Mouse (Mus musculus) heart, embryonic 12.5 days (tissue): ENCODE measurements at regions not wholly inside any gene's neighbourhood (a gene's known extent, or its start where the extent isn't known, plus 50 kb on each side); places are given as distances from the start of the nearest gene placed in this dataset.

Source experiments
- ATAC-seq: fragments of 200-750 bp; cut with Nextera tagmentation; 2 replicates; pipeline ENCODE4 v1.8.0; 2017; ENCODE audit warnings: moderate TSS enrichment, moderate library complexity; ENCODE audit not compliant: insufficient number of reproducible peaks, low FRiP score
- H3K27ac ChIP-seq: fragments of 300-500 bp; sonication (generic); 2 replicates; pipeline ENCODE4 v1.5.1; 2016; ENCODE audit warnings: mild to moderate bottlenecking, moderate library complexity; ENCODE audit not compliant: poor library complexity, severe bottlenecking
- H3K27me3 ChIP-seq: fragments of 300-500 bp; sonication (generic); replicated peaks from 2 replicates; pipeline ENCODE4 v1.6.1; 2016; ENCODE audit warnings: mild to moderate bottlenecking, moderate library complexity
- H3K36me3 ChIP-seq: fragments of 300-500 bp; sonication (generic); 2 replicates; pipeline ENCODE4 v1.6.1; 2016; ENCODE audit warnings: mild to moderate bottlenecking, moderate library complexity
- H3K4me1 ChIP-seq: fragments of 300-500 bp; sonication (generic); replicated peaks from 2 replicates; pipeline ENCODE4 v1.6.1; 2016; ENCODE audit warnings: mild to moderate bottlenecking
- H3K4me2 ChIP-seq: fragments of 300-500 bp; sonication (generic); 2 replicates; pipeline ENCODE4 v1.6.1; 2016; ENCODE audit warnings: mild to moderate bottlenecking, moderate library complexity
- H3K4me3 ChIP-seq: fragments of 300-500 bp; sonication (generic); 2 replicates; pipeline ENCODE4 v1.5.1; 2016; ENCODE audit warnings: mild to moderate bottlenecking
- H3K9ac ChIP-seq: fragments of 300-500 bp; sonication (generic); 2 replicates; pipeline ENCODE4 v1.6.1; 2016; ENCODE audit warnings: mild to moderate bottlenecking, moderate library complexity
- H3K9me3 ChIP-seq: fragments of 300-500 bp; sonication (generic); replicated peaks from 2 replicates; pipeline ENCODE4 v1.6.1; 2016; ENCODE audit warnings: mild to moderate bottlenecking, moderate library complexity
- WGBS: fragments of 180-500 bp; shearing (Covaris S2); methylation state at CpG from one replicate; pipeline ENCODE4 v1.1.7; 2016; 5-methylcytosine and 5-hydroxymethylcytosine counted together

DNA sequence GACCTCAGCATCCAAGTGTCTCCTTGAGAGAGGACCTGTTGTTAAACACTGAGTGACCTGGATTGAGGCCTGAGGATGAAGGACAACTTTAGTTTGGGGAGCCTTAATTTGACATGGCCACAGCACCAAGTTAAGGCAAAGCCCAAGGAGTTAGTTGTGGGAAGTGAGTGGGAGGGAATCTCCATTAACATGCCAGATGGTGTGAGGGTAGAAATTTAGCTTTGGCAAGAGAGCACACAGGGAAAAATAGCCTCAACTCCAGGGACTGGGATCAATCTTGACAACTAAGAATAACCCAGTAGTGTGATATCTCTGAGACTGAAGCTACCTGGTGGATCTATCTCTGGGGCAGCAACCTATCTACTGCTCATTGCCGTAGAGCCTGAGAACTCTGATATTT is 105.4 kb downstream of the Ahr start:
- no peaks in the 10 kb centered on the region for H3K9me3 ChIP-seq
- H3K4me1 ChIP-seq: no peaks in the 10 kb centered on the region
- no peak for ATAC-seq
- no peaks in the 10 kb centered on the region for H3K27me3 ChIP-seq
- WGBS: 90% methylated on average over 1 of the region's 1 CpGs
- H3K4me3 ChIP-seq: no peak overlapping the region
- H3K4me2 ChIP-seq: no peak overlapping the region
- H3K27ac ChIP-seq: no peak overlapping the region
- H3K9ac ChIP-seq: no peak overlapping the region
- H3K36me3 ChIP-seq: no peaks in the 10 kb centered on the region

DNA sequence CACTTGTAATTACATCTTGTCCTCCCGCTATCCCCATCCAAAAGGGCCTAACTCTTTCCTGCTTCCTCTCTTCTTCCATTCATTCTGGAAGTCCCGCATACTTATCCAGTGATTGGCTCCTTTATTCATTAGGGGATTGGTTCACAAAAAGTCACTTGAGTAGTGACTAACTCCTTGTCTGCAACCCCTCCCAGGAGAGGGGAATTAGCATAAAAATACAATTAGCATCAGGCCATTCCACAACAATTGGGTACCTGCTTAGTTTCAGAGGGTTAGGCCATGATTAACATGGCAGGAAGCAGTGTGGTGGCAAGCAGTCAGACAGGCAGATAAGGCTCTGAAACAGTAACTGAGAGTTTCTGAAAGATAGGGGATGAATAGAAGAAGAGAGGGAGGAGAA is 115.6 kb downstream of the Ahr start:
- H3K36me3 ChIP-seq: no peaks in the 10 kb centered on the region
- H3K4me1 ChIP-seq: no peaks in the 10 kb centered on the region
- no peak overlapping the region for H3K4me2 ChIP-seq
- H3K4me3 ChIP-seq: no peak overlapping the region
- no peak overlapping the region for H3K27ac ChIP-seq
- H3K9ac ChIP-seq: no peak overlapping the region
- ATAC-seq: no peak
- 83% methylated on average over 2 of the region's 2 CpGs for WGBS
- H3K9me3 ChIP-seq: no peaks in the 10 kb centered on the region
- H3K27me3 ChIP-seq: no peaks in the 10 kb centered on the region

DNA sequence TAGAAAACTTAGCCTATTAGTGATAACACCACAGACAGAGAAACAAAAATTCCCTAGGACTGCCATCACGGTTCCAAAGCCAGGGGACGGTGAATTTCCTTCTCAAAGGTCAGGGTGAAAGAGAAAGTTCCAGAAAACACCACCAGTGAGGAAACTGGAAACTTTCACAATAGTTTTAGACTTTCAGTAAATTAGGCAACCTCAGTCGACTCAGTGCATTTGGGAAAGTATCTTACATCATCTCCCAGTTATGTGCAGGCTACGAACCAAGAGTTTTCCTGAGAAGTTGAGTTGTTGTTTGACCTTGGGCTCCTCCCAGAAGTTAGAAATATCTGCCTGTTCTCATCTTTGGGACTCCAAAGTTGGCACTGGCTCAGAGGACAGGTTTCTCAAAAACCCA is 116.9 kb downstream of the Ahr start:
- ATAC-seq: no peak
- Histone ChIP-seq H3K9ac (no peak overlapping the region), H3K9me3 (no peaks in the 10 kb centered on the region), H3K4me3 (no peak overlapping the region), H3K4me1 (no peaks in the 10 kb centered on the region), H3K27ac (no peak overlapping the region), H3K27me3 (no peaks in the 10 kb centered on the region), H3K36me3 (no peaks in the 10 kb centered on the region), H3K4me2 (no peak overlapping the region)
- 47% methylated on average over 4 of the region's 4 CpGs for WGBS

DNA sequence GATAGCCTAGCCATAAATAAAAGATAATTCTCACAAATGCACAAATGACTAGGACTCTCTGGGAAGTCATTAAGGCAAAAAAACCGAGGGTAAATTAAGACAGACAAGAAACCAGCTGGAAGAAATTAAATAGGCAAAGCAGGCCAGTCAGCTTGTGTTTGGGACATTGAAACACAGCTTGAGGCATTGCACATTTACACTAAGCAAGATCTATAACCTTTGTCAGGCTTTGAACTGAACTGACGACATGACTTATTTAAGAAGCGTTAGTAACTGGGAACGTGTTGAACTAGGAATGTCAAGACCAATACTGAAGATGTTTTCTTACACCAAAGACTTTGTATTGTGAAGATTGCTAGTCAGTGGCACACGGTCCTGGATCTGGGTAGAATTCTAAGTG is 118.3 kb downstream of the Ahr start:
- Histone ChIP-seq H3K9me3 (no peaks in the 10 kb centered on the region), H3K4me3 (no peak overlapping the region), H3K36me3 (no peaks in the 10 kb centered on the region), H3K4me2 (no peak overlapping the region), H3K9ac (no peak overlapping the region), H3K4me1 (no peaks in the 10 kb centered on the region), H3K27me3 (no peaks in the 10 kb centered on the region), H3K27ac (no peak overlapping the region)
- WGBS: 74% methylated on average over 5 of the region's 5 CpGs
- ATAC-seq: no peak

DNA sequence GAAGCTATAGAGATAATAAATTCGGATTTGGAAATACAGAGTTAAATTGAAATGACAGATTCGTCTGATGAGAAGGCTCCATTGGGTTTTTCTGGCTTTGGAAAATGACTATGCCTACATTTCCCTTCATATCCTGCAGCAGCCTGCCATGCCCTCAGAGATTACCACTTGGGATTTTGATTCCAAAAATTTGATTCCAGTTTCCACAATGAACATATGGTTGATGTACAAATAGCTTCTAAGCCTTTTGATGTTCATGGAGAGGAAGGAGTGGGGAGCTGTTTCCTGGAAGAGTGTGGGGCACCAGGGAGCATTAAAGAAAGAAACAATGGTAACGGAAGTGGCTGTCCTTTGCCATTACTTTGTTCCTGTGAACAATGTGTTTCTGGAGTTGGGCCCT is 122.1 kb downstream of the Ahr start:
- Histone ChIP-seq H3K4me3 (no peak overlapping the region), H3K4me1 (no peaks in the 10 kb centered on the region), H3K27me3 (no peaks in the 10 kb centered on the region), H3K4me2 (no peak overlapping the region), H3K36me3 (no peaks in the 10 kb centered on the region), H3K9ac (no peak overlapping the region), H3K9me3 (no peaks in the 10 kb centered on the region), H3K27ac (no peak overlapping the region)
- ATAC-seq: no peak
- 66% methylated on average over 3 of the region's 3 CpGs for WGBS

DNA sequence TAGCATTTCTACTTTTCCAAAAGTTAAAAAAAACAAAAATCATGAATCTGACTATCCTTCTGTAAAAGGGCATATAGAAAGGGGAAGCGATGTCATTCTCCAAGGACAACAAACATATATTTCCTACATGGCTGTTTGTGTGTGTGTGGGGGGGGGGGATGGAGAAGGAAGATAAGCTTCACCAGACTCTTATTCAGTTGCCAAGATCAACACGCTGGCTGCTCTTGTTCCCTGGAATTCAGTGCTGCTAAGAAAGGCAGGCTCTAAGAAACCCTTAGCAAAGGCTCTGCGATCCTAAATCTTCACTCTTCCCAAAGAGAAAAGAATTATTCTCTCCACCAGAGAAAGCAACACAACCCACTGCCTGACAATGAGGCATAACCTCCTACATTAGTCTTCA is 126.4 kb downstream of the Ahr start:
- Histone ChIP-seq H3K27me3 (no peaks in the 10 kb centered on the region), H3K4me2 (no peak overlapping the region), H3K36me3 (no peaks in the 10 kb centered on the region), H3K9me3 (no peaks in the 10 kb centered on the region), H3K9ac (no peak overlapping the region), H3K27ac (peak overlapping the region; percentile 75), H3K4me1 (no peaks in the 10 kb centered on the region), H3K4me3 (no peak overlapping the region)
- 45% methylated on average over 3 of the region's 3 CpGs for WGBS
- ATAC-seq: peak; percentile 66

DNA sequence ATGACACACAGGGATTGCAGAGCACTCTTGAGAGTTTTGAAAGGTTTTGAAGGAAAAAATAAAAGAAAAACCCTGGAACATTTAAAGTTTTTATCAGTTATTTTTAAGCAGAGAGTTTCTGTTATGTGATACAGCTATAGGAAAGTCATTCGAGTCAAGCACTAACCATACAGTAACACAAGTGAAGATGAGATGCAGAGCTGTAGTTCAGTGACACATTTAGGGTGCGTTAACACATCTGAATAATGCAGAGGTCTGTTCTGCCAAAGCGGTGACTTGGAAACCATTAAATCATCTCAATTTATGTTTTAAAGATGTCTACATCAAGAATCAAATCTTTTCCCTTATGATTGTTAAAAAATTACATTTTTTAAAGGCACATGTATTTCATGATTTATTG is 126.8 kb downstream of the Ahr start:
- Histone ChIP-seq H3K4me3 (no peak overlapping the region), H3K9me3 (no peaks in the 10 kb centered on the region), H3K27me3 (no peaks in the 10 kb centered on the region), H3K4me2 (no peak overlapping the region), H3K4me1 (no peaks in the 10 kb centered on the region), H3K36me3 (no peaks in the 10 kb centered on the region), H3K9ac (no peak overlapping the region), H3K27ac (no peak overlapping the region)
- WGBS: 73% methylated on average over 3 of the region's 3 CpGs
- ATAC-seq: no peak

DNA sequence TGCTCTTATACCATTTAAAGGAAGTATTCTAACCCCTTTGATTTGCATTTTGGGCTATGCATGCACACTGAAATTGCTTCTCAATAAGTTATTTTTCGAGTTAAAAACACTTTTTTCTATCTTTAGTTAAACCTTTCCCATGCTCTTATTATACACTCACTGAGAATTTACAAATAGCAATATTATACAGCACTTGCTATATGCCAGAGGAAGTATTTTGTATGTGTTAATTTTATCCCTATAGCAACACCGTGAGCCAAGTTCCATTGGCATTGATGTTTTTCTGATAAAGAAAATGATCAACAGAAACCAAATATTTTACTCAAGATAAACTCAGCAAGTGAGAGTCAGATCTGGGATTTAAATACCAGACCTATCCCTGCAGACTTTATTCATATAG is 133.0 kb downstream of the Ahr start:
- no peak overlapping the region for H3K27ac ChIP-seq
- no peaks in the 10 kb centered on the region for H3K9me3 ChIP-seq
- no peaks in the 10 kb centered on the region for H3K4me1 ChIP-seq
- no peak overlapping the region for H3K4me3 ChIP-seq
- no peak overlapping the region for H3K4me2 ChIP-seq
- no peak overlapping the region for H3K9ac ChIP-seq
- no peaks in the 10 kb centered on the region for H3K36me3 ChIP-seq
- 58% methylated on average over 2 of the region's 2 CpGs for WGBS
- no peaks in the 10 kb centered on the region for H3K27me3 ChIP-seq
- ATAC-seq: no peak

DNA sequence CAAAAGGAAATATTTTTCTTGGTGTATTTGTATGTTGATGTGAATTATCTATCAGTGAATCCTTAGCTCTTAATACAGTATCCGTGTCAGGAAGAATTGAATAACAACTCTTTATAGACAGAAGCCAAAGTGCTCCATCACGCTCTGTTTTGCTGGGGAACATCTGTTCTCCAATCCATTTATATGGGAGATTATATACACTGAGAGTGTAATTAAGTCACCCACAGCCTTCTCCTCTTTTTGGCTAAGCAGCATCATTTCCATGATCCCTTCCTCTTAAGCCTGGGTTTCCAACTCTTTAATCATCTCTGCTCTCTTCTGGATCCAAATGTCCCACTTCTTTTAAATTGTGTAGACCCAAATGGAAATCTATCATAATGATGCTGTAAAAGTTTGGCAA is 133.6 kb downstream of the Ahr start:
- 87% methylated on average over 2 of the region's 2 CpGs for WGBS
- H3K4me1 ChIP-seq: no peaks in the 10 kb centered on the region
- H3K27me3 ChIP-seq: no peaks in the 10 kb centered on the region
- no peak overlapping the region for H3K9ac ChIP-seq
- no peak overlapping the region for H3K27ac ChIP-seq
- no peak for ATAC-seq
- no peaks in the 10 kb centered on the region for H3K9me3 ChIP-seq
- no peak overlapping the region for H3K4me3 ChIP-seq
- no peaks in the 10 kb centered on the region for H3K36me3 ChIP-seq
- H3K4me2 ChIP-seq: no peak overlapping the region

DNA sequence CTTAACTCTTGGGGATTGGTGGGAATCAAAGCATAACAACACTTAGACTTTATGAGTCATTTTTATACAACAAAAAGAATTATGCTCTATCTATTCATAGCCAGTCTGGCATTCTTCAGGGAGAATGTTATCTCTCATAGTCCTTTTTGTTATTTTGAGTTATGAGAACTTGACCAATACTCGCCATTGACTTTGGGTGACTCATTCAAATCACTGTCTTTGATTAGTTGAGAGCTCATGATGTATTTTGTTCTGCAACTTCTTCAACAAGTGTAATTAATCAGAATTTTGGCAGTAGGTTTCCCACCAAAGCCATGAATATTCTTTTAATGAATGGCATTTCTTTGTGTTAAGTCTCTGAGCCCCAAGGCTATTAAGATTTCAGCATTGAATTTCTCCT is 139.6 kb downstream of the Ahr start:
- H3K4me3 ChIP-seq: no peak overlapping the region
- no peaks in the 10 kb centered on the region for H3K36me3 ChIP-seq
- H3K9ac ChIP-seq: no peak overlapping the region
- H3K9me3 ChIP-seq: no peaks in the 10 kb centered on the region
- no peaks in the 10 kb centered on the region for H3K4me1 ChIP-seq
- 67% methylated on average over 1 of the region's 1 CpGs for WGBS
- no peak overlapping the region for H3K4me2 ChIP-seq
- H3K27me3 ChIP-seq: no peaks in the 10 kb centered on the region
- no peak overlapping the region for H3K27ac ChIP-seq
- no peak for ATAC-seq

DNA sequence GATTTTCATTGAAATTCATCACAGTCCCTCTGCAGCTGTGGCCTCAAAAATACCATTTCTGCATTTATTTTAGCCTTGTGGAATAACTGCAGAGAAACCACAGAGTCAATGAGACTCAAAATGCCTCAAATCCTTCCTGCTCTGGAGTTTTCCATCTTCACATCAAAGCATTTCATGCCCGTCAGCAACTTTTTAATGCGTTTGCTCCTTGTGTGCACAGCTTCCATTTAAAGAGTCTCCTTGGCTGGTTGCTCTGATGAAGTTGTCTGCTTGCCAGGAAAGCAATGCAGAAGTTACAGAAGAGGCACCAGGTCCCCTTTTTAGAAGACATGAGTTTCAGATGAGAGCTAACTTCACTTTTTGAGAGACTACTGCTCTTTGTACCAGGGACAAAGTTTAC is 142.7 kb downstream of the Ahr start:
- Histone ChIP-seq H3K27ac (no peak overlapping the region), H3K27me3 (no peaks in the 10 kb centered on the region), H3K4me1 (no peaks in the 10 kb centered on the region), H3K9ac (no peak overlapping the region), H3K9me3 (no peaks in the 10 kb centered on the region), H3K4me3 (no peak overlapping the region), H3K36me3 (no peaks in the 10 kb centered on the region), H3K4me2 (no peak overlapping the region)
- ATAC-seq: no peak
- 51% methylated on average over 2 of the region's 2 CpGs for WGBS

DNA sequence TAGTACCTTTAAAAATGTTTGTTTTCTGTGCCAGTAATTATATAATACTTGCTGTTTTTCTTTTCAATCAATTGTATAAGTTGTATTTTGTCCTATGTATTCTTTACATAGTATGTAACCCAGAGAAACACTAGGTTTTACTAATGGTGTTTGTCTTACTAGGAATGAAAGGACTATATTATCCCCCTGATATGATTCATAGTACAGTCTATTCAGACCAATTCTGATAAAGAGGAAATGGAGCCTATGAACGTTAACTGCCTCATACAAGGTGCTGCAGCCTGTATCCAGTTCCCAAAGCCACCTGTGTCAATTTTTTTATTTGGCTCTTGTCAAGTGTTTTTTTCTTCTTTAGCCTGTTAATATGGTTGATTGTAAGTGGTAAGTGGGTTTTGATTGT is 144.6 kb downstream of the Ahr start:
- Histone ChIP-seq H3K4me1 (no peaks in the 10 kb centered on the region), H3K9me3 (no peaks in the 10 kb centered on the region), H3K4me3 (no peak overlapping the region), H3K4me2 (no peak overlapping the region), H3K36me3 (no peaks in the 10 kb centered on the region), H3K27ac (no peak overlapping the region), H3K27me3 (no peaks in the 10 kb centered on the region), H3K9ac (no peak overlapping the region)
- no peak for ATAC-seq
- 54% methylated on average over 1 of the region's 1 CpGs for WGBS
